Comparison of ENCODE assay signal across 9 mouse cellular contexts in the genomic region with DNA sequence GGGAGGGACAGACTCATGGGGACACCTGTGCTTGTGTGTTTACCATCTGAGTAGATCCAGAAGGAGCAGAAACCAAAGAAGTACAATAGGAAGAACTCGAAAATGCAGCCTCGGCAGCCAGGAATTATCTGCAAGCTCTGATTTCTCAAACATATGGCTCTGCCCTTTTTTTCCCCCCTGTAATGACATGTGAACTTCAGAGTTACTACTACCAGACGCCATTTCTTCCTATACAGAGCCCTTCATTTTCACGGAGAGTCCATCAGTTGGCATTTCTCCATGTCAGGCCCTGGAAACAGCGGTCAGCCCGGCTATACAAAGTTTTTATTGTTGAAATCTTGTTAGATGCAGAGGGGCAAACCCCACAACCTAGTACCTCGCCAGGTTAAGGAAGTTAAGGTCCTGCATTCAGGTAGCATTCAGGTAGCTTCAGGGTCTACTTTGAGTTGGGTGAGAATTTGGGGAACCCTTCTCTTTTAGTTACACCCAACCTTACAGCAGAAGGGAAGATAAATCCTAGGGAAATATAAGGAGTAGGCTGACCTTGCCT. TPM values are rescaled to one million over a fixed set of nuclear protein-coding genes. Genes with fewer than 3 reads are reported as not detected.
A peak's percentile ranks its signal among the peaks of the same experiment; 100 is the strongest.
DNase-seq lines count a peak whose midpoint lies in the region; ATAC-seq and TF ChIP-seq lines count a peak whose summit lies in the region.
"Had no signal": no experiment of that assay in that cellular context is flagged by ENCODE, and none has a peak within 500 bp of the region (broad histone marks: within the 10 kb centered on the region; RNA-seq: fewer than 3 reads in every experiment).

No protein-coding gene starts in this region.

- H3K36me3 ChIP-seq in heart, embryonic 13.5 days: no peaks in the 10 kb centered on the region
- no peaks in the 10 kb centered on the region for H3K36me3 ChIP-seq in hindbrain, embryonic 11.5 days (ENCODE audit: control insufficient read depth, insufficient read depth, low read length)
- no peaks in the 10 kb centered on the region for H3K36me3 ChIP-seq in midbrain, embryonic 11.5 days (ENCODE audit: control insufficient read depth, insufficient read depth, low read length)

- no peak overlapping the region; the same call in 1 of the 2 replicates for H3K9ac ChIP-seq in heart, embryonic 13.5 days
- no peak overlapping the region for H3K9ac ChIP-seq in hindbrain, embryonic 11.5 days (ENCODE audit: low read depth, low read length)
- no peak overlapping the region for H3K9ac ChIP-seq in midbrain, embryonic 11.5 days (ENCODE audit: low read length)

- no peaks in the 10 kb centered on the region for H3K9me3 ChIP-seq in heart, embryonic 13.5 days
- H3K9me3 ChIP-seq in hindbrain, embryonic 11.5 days (ENCODE audit: control insufficient read depth, low read length): no peaks in the 10 kb centered on the region
- H3K9me3 ChIP-seq in midbrain, embryonic 11.5 days (ENCODE audit: control insufficient read depth, low read length): no peaks in the 10 kb centered on the region

- TF ChIP-seq CTCF in cortical plate, adult 2 months (IDR thresholded peaks at IDR 0.05; ENCODE audit: extremely low read depth, insufficient read depth, low read length): no peak

- ATAC-seq in heart, embryonic 13.5 days (ENCODE audit: extremely low read depth, insufficient number of reproducible peaks, low FRiP score, low TSS enrichment): no peak
- no peak for ATAC-seq in hindbrain, embryonic 11.5 days (ENCODE audit: low FRiP score)
- no peak for ATAC-seq in midbrain, embryonic 11.5 days (ENCODE audit: low FRiP score)
- no peak for ATAC-seq in megakaryocyte, adult 5-6 weeks (ENCODE audit: poor library complexity, severe bottlenecking)
- no peak for ATAC-seq in megakaryocyte-erythroid progenitor cell, adult 5-6 weeks (replicated peaks; ENCODE audit: low FRiP score, low TSS enrichment, poor library complexity, severe bottlenecking)

- H3K4me1 ChIP-seq in heart, embryonic 13.5 days: peaks cover 33% of the 10 kb centered on the region
- H3K4me1 ChIP-seq in cortical plate, adult 2 months (ENCODE audit: control insufficient read depth, insufficient read depth, low read length): no peaks in the 10 kb centered on the region
- peaks cover 7% of the 10 kb centered on the region; the same call in 1 of the 2 replicates for H3K4me1 ChIP-seq in hindbrain, embryonic 11.5 days (replicated peaks; ENCODE audit: control insufficient read depth, insufficient read depth, low read length)
- H3K4me1 ChIP-seq in midbrain, embryonic 11.5 days (ENCODE audit: control insufficient read depth, insufficient read depth, low read length): peaks cover 12% of the 10 kb centered on the region

- peak overlapping the region; percentile 82 for H3K4me3 ChIP-seq in heart, embryonic 13.5 days
- H3K4me3 ChIP-seq in cortical plate, adult 2 months (ENCODE audit: insufficient read depth, low read length): peak overlapping the region; percentile 72; the same call in 1 of the 2 replicates
- H3K4me3 ChIP-seq in hindbrain, embryonic 11.5 days (ENCODE audit: low read depth, low read length): peak overlapping the region; percentile 82
- no peak overlapping the region for H3K4me3 ChIP-seq in midbrain, embryonic 11.5 days (ENCODE audit: low read depth, low read length)

- no peak overlapping the region for H3K27ac ChIP-seq in heart, embryonic 13.5 days (replicated peaks)
- no peak overlapping the region for H3K27ac ChIP-seq in cortical plate, adult 2 months (ENCODE audit: insufficient read depth, low read length)
- no peak overlapping the region for H3K27ac ChIP-seq in hindbrain, embryonic 11.5 days (ENCODE audit: low read depth, low read length)
- H3K27ac ChIP-seq in midbrain, embryonic 11.5 days (ENCODE audit: low read depth, low read length): no peak overlapping the region

- H3K4me2 ChIP-seq in heart, embryonic 13.5 days: peak overlapping the region; percentile 100
- H3K4me2 ChIP-seq in hindbrain, embryonic 11.5 days (replicated peaks; ENCODE audit: low read depth, low read length): peak overlapping the region; percentile 94
- peak overlapping the region; percentile 88; the same call in 1 of the 2 replicates for H3K4me2 ChIP-seq in midbrain, embryonic 11.5 days

- TF ChIP-seq POLR2A in cortical plate, adult 2 months (IDR thresholded peaks at IDR 0.05; ENCODE audit: extremely low read depth, insufficient read depth, low read length): no peak

- no peak for DNase-seq in heart, adult 18-20 months
- DNase-seq in hindbrain, embryonic 11.5 days (ENCODE audit: low spot score): no peak
- peak; percentile 93 for DNase-seq in midbrain, embryonic 11.5 days (ENCODE audit: low spot score, missing footprints)
- no peak for DNase-seq in layer of hippocampus, postnatal 10 days (ENCODE audit: low spot score in 2 of 2)
- DNase-seq: kidney, adult 2 months had no signal

- peaks cover 76% of the 10 kb centered on the region for H3K27me3 ChIP-seq in heart, embryonic 13.5 days (replicated peaks)
- peaks cover 26% of the 10 kb centered on the region for H3K27me3 ChIP-seq in hindbrain, embryonic 11.5 days (ENCODE audit: control insufficient read depth, insufficient read depth, low read length)
- H3K27me3 ChIP-seq in midbrain, embryonic 11.5 days (ENCODE audit: control insufficient read depth, insufficient read depth, low read length): peaks cover 70% of the 10 kb centered on the region

- WGBS in heart, embryonic 13.5 days: 12% methylated on average over 7 of the region's 7 CpGs
- WGBS in hindbrain, embryonic 11.5 days: 5% methylated on average over 7 of the region's 7 CpGs
- 3% methylated on average over 7 of the region's 7 CpGs for WGBS in midbrain, embryonic 11.5 days

RNA-seq across cellular contexts. Expression of gene Tshz3, which starts 3.2 kb away (rescaled TPM):
- 2.7 TPM in 2 replicates for polyA plus RNA-seq in heart, embryonic 13.5 days (2015; fragmentation: Nextera tagmentation; extraction: Ambion mirVana)
- total RNA-seq in heart, adult 18-20 months (2021): 1 to 10 TPM; 2.4 to 2.7 TPM
- 27.0 and 35.4 TPM in 2 replicates for polyA plus RNA-seq in cortical plate, adult 2 months (2012; rRNA removed)
- polyA plus RNA-seq in hindbrain, embryonic 11.5 days (2014; fragmentation: Nextera tagmentation; extraction: Ambion mirVana): 14.4 and 21.3 TPM in 2 replicates
- 3.2 and 4.1 TPM in 2 replicates for polyA plus RNA-seq in midbrain, embryonic 11.5 days (2014; fragmentation: Nextera tagmentation; extraction: Ambion mirVana)
- 0.21 and 0.33 TPM in 2 replicates for total RNA-seq in megakaryocyte, adult 5-6 weeks (2015)
- 0.07 and 0.41 TPM in 2 replicates for total RNA-seq in megakaryocyte, adult 5-6 weeks (2017)
- 10 to 100 TPM; 20.0 to 25.9 TPM for total RNA-seq in layer of hippocampus, postnatal 10 days (2021)
- total RNA-seq in megakaryocyte-erythroid progenitor cell, adult 5-6 weeks (2014; fragmentation: Nextera tagmentation): not detected in 2 replicates
- 0.15 TPM in 1 of 2 replicates, not detected in the other for total RNA-seq in megakaryocyte-erythroid progenitor cell, adult 5-6 weeks (2017)

Comparison
In these comparisons a context has a peak if more than half of its experiments do, and no peak if none do; other contexts are left out.
1. RNA of gene Tshz3, which starts 3.2 kb away (total RNA-seq): 20.0 to 25.9 TPM in layer of hippocampus, postnatal 10 days; 2.4 to 2.7 TPM in heart, adult 18-20 months, 0.07 to 0.41 TPM in megakaryocyte, adult 5-6 weeks and 0.15 TPM in megakaryocyte-erythroid progenitor cell, adult 5-6 weeks; every median in the first group is over 4 times any median in the second.
2. Peak in every context shown above with its lines, with median percentiles within 50 percentile points of each other: H3K4me2 ChIP-seq.